Comparison of ENCODE assay signal across 8 mouse cellular contexts in genomic region chr7:98523813-98524361, GRCm38 (mm10). TPM values are rescaled to one million over a fixed set of nuclear protein-coding genes. Genes with fewer than 3 reads are reported as not detected.
A peak's percentile ranks its signal among the peaks of the same experiment; 100 is the strongest.
DNase-seq lines count a peak whose midpoint lies in the region; ATAC-seq and TF ChIP-seq lines count a peak whose summit lies in the region.

No protein-coding gene starts in this region.

- no peak overlapping the region for H3K9ac ChIP-seq in forebrain, embryonic 15.5 days (replicated peaks)
- no peak overlapping the region for H3K9ac ChIP-seq in hindbrain, embryonic 15.5 days
- no peak overlapping the region for H3K9ac ChIP-seq in liver, postnatal 0 days (replicated peaks)
- no peak overlapping the region for H3K9ac ChIP-seq in stomach, embryonic 16.5 days (ENCODE audit: low read length)

- peaks cover 21% of the 10 kb centered on the region for H3K4me1 ChIP-seq in forebrain, embryonic 15.5 days
- H3K4me1 ChIP-seq in hindbrain, embryonic 15.5 days (replicated peaks): peaks cover 23% of the 10 kb centered on the region
- peaks cover 18% of the 10 kb centered on the region for H3K4me1 ChIP-seq in liver, postnatal 0 days (ENCODE audit: insufficient read depth)
- H3K4me1 ChIP-seq in stomach, embryonic 16.5 days (ENCODE audit: control insufficient read depth, insufficient read depth, low read length): peaks cover 25% of the 10 kb centered on the region

- peak; percentile 57; the same call in 1 of the 2 replicates for ATAC-seq in forebrain, embryonic 15.5 days (replicated peaks)
- peak; percentile 71; the same call in 1 of the 2 replicates for ATAC-seq in hindbrain, embryonic 15.5 days (ENCODE audit: low FRiP score, low read depth)
- peak; percentile 15; the same call in 1 of the 2 replicates for ATAC-seq in liver, postnatal 0 days
- peak; percentile 56 for ATAC-seq in stomach, embryonic 16.5 days (ENCODE audit: insufficient read depth, low FRiP score)

- peak overlapping the region; percentile 41 for H3K27ac ChIP-seq in forebrain, embryonic 15.5 days (replicated peaks)
- peak overlapping the region; percentile 59 for H3K27ac ChIP-seq in hindbrain, embryonic 15.5 days (replicated peaks)
- no peak overlapping the region for H3K27ac ChIP-seq in liver, postnatal 0 days (ENCODE audit: low read depth)
- peak overlapping the region; percentile 83 for H3K27ac ChIP-seq in stomach, embryonic 16.5 days (ENCODE audit: low read length)

- DNase-seq in left cerebral cortex, postnatal 14 days (ENCODE audit: low spot score in 2 of 2): peak; percentile 48 to 59
- no peak for DNase-seq in left cerebral cortex, postnatal 36 days (ENCODE audit: low spot score in 2 of 2)
- DNase-seq in NIH3T3 (ENCODE audit: low read depth): peak; percentile 94
- peak; percentile 31 for DNase-seq in liver, postnatal 0 days
- DNase-seq in ovary, postnatal 10 days (ENCODE audit: low spot score): no peak

- H3K4me3 ChIP-seq in forebrain, embryonic 15.5 days: no peak overlapping the region
- H3K4me3 ChIP-seq in hindbrain, embryonic 15.5 days: no peak overlapping the region
- H3K4me3 ChIP-seq in liver, postnatal 0 days (ENCODE audit: low read depth, low read length): no peak overlapping the region
- no peak overlapping the region for H3K4me3 ChIP-seq in stomach, embryonic 16.5 days (replicated peaks; ENCODE audit: low read length)

- H3K27me3 ChIP-seq in forebrain, embryonic 15.5 days: no peaks in the 10 kb centered on the region
- no peaks in the 10 kb centered on the region for H3K27me3 ChIP-seq in hindbrain, embryonic 15.5 days
- H3K27me3 ChIP-seq in liver, postnatal 0 days (ENCODE audit: insufficient read depth, low read length): no peaks in the 10 kb centered on the region
- H3K27me3 ChIP-seq in stomach, embryonic 16.5 days (ENCODE audit: control insufficient read depth, insufficient read depth, low read length): no peaks in the 10 kb centered on the region

- H3K4me2 ChIP-seq in forebrain, embryonic 15.5 days (replicated peaks): no peak overlapping the region
- H3K4me2 ChIP-seq in hindbrain, embryonic 15.5 days: no peak overlapping the region
- no peak overlapping the region for H3K4me2 ChIP-seq in liver, postnatal 0 days (ENCODE audit: low read depth, low read length)
- H3K4me2 ChIP-seq in stomach, embryonic 16.5 days (ENCODE audit: low read depth, low read length): no peak overlapping the region

- no peaks in the 10 kb centered on the region for H3K36me3 ChIP-seq in forebrain, embryonic 15.5 days
- H3K36me3 ChIP-seq in hindbrain, embryonic 15.5 days: no peaks in the 10 kb centered on the region
- H3K36me3 ChIP-seq in liver, postnatal 0 days (replicated peaks; ENCODE audit: insufficient read depth, low read length): no peaks in the 10 kb centered on the region
- H3K36me3 ChIP-seq in stomach, embryonic 16.5 days (ENCODE audit: control insufficient read depth, insufficient read depth, low read length): no peaks in the 10 kb centered on the region

- 8% methylated on average over 7 of the region's 7 CpGs for WGBS in forebrain, embryonic 15.5 days
- 3% methylated on average over 7 of the region's 7 CpGs for WGBS in hindbrain, embryonic 15.5 days
- 7% methylated on average over 7 of the region's 7 CpGs for WGBS in liver, postnatal 0 days (ENCODE audit: insufficient replicate concordance)
- 6% methylated on average over 7 of the region's 7 CpGs for WGBS in stomach, embryonic 16.5 days

- H3K9me3 ChIP-seq in forebrain, embryonic 15.5 days: no peaks in the 10 kb centered on the region
- H3K9me3 ChIP-seq in hindbrain, embryonic 15.5 days: no peaks in the 10 kb centered on the region
- no peaks in the 10 kb centered on the region for H3K9me3 ChIP-seq in liver, postnatal 0 days (ENCODE audit: low read length)
- H3K9me3 ChIP-seq in stomach, embryonic 16.5 days (replicated peaks; ENCODE audit: control insufficient read depth, low read length): no peaks in the 10 kb centered on the region

- no peak for TF ChIP-seq EP300 in liver, postnatal 0 days (IDR thresholded peaks at IDR 0.05; ENCODE audit: low read depth)

- TF ChIP-seq CTCF in liver, postnatal 0 days (IDR thresholded peaks at IDR 0.05; ENCODE audit: low read depth): no peak

- intact Hi-C loops in left cerebral cortex, postnatal 14 days (cut with DNase I): no loop called here
- intact Hi-C loops in left cerebral cortex, postnatal 36 days (cut with DNase I): no loop called here

RNA-seq across cellular contexts. Expression of gene Lrrc32, which starts 34.8 kb away (rescaled TPM):
- total RNA-seq in left cerebral cortex, postnatal 14 days (2021): 1 to 10 TPM; 3.0 to 3.9 TPM
- total RNA-seq in left cerebral cortex, postnatal 36 days (2021): 1 to 10 TPM; 5.8 to 6.0 TPM
- polyA plus RNA-seq in forebrain, embryonic 15.5 days (2015; fragmentation: Nextera tagmentation; extraction: Ambion mirVana): 2.3 and 2.4 TPM in 2 replicates
- 4.6 and 5.6 TPM in 2 replicates for polyA plus RNA-seq in hindbrain, embryonic 15.5 days (2015; fragmentation: Nextera tagmentation; extraction: Ambion mirVana)
- polyA plus RNA-seq in liver, postnatal 0 days (2015; fragmentation: Nextera tagmentation; extraction: Ambion mirVana): 6.1 and 6.2 TPM in 2 replicates
- polyA plus RNA-seq in stomach, embryonic 16.5 days (2015; fragmentation: Nextera tagmentation; extraction: Ambion mirVana): 9.5 and 13.9 TPM in 2 replicates

Comparison
In these comparisons a context has a peak if more than half of its experiments do, and no peak if none do; other contexts are left out.
1. DNase-seq: peak in left cerebral cortex, postnatal 14 days (2 of 2), NIH3T3 (single experiment) and liver, postnatal 0 days (single experiment); none in left cerebral cortex, postnatal 36 days (0 of 2) and ovary, postnatal 10 days (single experiment).
2. ATAC-seq: peak in every context shown above with its lines; median percentile 71 in hindbrain, embryonic 15.5 days; 57 in forebrain, embryonic 15.5 days; 56 in stomach, embryonic 16.5 days; 15 in liver, postnatal 0 days.